Mouse (Mus musculus) adrenal gland, adult 18-20 months (tissue): ENCODE measurements around the gene Gm21905. TPM values are rescaled to one million over a fixed set of nuclear protein-coding genes. Genes with fewer than 3 reads are reported as not detected.

Experiments used
- DNase-seq, 2 experiments: peaks; one replicate each; pipeline ENCODE4 v3.0.0; 2021 to 2022; ENCODE audit warnings: low spot score in 2 of 2
- long read RNA-seq, 2 experiments: library from polyadenylated mRNA; stranded (forward); transcript quantifications; one replicate each; pipeline ENCODE4 v2.0.0; 2021
- total RNA-seq, 2 experiments: library from RNA; stranded (reverse); gene quantifications; 1 replicate in 1 of 2; 2 replicates in 1 of 2; pipeline ENCODE4 v1.2.3; 2021

The Gm21905 gene
- total RNA-seq: not detected
- long read RNA-seq, experiment 1: 0 reads
- long read RNA-seq, experiment 2: 0 reads

DNA sequence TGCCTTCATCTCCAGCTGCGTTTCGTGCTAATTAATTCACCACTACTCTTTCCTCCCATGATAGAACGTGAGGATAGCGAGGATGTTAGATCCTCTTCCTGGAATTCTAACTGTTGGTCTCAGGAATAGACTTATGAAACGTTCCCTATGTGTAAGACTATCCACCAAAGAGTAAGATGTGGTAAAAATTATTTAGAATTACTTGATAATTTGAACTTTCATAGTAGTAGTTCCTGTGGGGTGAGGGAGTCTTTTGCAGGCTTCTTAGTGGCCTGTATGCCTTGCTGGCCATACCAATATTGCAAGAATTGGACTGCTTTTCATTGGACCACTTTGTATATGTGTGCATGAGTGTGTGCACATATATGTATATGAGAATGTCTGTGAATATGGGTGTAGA is at the start of gene Gm21905:
Gene Gm21905 (minus strand): TSS at position 101 of the 400 bp plus-strand sequence.
- DNase-seq: no peak

DNA sequence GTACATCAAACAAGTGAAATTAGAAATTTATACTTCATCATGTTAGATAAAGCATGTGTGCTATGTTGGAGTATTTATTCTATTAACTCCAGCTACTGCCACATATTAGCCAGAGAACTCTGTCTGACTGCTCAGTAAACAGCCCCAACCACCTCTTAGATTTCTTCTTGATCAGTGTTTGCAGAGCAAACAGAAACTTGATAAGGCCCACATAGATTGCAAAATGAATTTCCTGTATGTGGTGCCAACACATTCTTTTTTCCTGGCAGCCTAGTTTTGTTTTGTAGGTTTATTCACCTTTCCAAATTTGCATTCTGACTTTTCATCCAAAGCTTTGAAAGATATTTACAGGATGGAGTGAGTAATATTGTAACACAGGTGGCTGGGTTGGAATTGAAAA is 44.2 kb upstream of the Gm21905 start:
- DNase-seq: no peak

GRCm38 (mm10) chr5:67981946-67982526 is 35.8 kb upstream of the Gm21905 start:
- DNase-seq: no peak

DNA sequence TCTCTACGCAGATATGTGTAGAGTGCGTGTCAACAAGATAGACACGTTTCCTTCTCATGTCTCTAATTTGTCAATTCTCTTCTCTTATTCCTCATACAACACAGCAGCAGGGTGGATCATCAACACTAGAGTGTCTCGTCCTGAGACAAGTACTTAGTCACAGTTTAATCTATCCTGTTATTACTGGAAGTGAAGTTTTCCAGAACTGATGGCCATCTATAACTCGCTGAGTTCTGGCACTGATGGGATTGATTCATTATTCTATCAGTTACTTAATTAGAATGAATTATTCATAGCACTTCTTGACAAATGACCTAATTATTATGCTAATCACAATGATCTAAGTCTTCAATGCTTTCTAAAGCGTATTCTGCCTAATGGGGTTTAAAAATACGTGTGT is 23.3 kb upstream of the Gm21905 start:
- no peak for DNase-seq

DNA sequence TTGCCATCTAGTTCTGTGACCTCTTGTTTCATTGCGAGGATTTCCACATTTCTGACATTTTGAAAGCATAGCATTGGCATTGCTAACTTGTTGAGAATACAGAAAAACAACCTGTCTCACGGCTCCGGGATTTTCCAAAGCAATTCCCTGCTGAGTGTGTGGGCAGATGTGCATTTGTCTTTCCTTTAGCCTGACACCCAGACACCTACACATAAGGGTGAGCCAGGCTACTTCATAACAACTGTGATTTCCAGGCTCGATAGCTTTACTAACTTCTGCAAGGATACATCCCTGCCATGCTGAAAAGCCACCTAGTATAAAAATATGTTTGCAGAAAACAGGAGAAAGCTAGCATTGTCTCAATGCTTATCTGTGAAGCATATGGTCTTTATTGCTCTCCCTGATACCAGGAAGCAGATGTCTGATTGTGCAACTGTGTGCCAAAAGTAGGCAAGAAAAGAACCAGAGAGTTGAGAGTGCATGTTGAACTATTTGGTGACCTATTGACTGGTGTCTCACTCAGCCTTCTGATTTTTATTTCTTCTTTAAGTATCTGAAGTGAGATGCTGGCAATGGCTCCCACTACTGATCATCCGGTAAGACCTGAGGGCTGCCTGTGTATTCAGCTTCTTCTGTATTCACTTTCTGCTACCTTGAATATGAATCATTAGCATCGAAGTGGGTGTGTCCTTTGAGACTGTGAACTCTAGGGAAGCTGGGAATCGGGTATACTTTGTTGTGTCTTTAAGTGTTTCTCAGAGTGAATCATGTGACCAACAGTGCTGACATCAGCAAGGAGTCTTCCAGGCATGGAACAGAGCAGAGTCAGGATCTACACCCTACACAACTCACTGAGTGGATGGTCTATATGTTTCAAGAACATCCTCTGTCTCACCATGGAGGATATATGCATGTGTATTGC is 15.7 kb upstream of the Gm21905 start:
- DNase-seq: no peak

GRCm38 (mm10) chr5:67955486-67955885 is 9.3 kb upstream of the Gm21905 start:
- no peak for DNase-seq

- no peak for DNase-seq
Observed at GRCm38 (mm10) chr5:67954097-67954496, 7.9 kb upstream of the Gm21905 start.

- no peak for DNase-seq
Observed at GRCm38 (mm10) chr5:67948074-67948473, 1.9 kb upstream of the Gm21905 start.

DNA sequence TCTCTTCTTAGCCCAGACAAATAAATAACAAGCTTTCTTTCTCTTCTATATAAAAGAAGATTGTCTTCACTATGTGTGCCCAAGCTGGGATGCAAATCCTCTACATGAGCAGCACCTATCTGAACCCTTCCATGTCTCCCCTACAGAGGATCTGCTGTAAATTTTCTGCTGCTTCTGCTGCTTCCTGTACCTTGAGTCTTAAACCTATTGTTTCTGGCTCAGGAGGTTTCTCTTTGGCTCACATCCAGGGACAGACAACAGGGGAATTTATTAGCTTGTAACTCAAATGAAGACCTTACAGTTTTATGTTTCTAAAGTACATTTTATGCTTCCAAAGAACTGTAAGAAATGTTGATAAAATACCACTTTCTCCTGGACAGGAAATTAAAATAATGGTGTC is 785 bp upstream of the Gm21905 start:
- DNase-seq: no peak

- no peak for DNase-seq
Observed at GRCm38 (mm10) chr5:67944074-67944785, 2.0 kb downstream of the Gm21905 start.

- no peak for DNase-seq
Observed at GRCm38 (mm10) chr5:67943199-67943598, 3.0 kb downstream of the Gm21905 start.

- no peak for DNase-seq
Observed at GRCm38 (mm10) chr5:67941369-67941768, 4.9 kb downstream of the Gm21905 start, which contains the start of gene Gm5108. Gm5108 (plus strand) TSS chr5:67941669.

- no peak for DNase-seq
Observed at GRCm38 (mm10) chr5:67931623-67932022, 14.6 kb downstream of the Gm21905 start.

- DNase-seq: no peak
Observed at GRCm38 (mm10) chr5:67930584-67930983, 15.6 kb downstream of the Gm21905 start.

DNA sequence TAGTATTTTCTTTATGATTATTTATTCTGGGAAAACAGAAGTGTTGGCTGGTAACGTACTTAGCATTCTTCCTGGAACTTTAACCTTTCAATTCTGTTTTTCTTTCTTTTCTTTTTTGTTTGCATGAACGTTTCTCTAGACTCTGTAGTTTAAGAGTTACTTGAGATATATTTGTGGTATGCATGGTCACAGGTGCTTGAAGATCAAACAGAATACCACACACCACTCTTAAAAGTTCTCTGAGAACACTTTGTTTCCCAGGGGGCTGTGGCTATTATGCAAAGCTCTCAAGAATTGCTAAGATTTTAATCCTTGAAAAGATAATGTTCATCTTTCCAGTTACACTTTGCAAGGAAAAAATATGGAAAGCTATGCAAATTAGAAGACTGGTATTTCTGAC is 41.7 kb downstream of the Gm21905 start:
- no peak for DNase-seq

DNA sequence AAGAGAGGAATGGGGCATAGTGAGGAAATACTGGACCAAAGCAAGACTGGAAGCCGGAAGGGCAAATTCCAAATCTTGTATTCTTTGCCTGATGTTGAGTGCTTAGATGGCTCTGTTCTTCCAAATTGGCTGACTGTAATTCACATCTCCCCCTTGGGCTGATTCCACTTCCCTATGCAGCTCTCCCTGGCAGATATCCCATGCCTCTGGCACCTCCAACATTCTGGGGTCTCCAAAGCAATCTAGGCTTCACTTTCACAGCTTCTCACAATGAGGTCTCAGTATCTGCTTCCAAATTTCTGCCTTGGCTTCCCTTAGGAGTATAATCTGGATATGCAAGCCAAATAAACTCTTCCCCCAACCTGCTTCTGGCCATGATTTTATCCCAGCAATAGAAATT is 47.3 kb downstream of the Gm21905 start:
- DNase-seq: no peak

- DNase-seq: no peak
Observed at GRCm38 (mm10) chr5:67884422-67885210, 61.6 kb downstream of the Gm21905 start.

DNA sequence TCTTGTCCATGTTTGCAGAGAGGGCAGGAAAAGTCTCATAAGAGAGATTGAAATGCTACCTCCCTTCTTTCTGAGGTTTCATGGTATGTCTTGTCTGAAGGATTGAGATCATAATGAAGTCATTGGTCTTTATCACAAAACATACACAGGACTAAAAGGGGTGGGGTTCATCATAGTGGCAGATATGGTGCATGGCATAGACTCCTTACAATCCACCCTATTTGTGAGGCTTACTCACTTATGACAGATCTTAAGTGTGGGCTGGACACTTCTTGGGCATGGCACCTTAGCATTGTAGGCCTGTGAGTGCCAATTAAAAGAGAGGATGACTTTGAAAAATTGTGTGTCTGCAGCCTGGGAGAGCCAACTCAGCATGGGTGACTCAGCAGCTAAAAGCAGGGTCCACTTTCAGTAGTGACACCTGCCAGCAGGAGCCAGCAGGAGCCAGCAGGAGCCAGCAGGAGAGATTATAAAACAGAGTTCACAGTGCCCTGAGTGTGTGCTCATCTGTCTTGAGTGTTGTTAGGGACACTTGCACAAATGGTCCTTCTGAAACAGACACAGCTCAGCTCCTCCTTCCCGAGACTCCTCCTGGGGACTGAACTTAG is 62.6 kb downstream of the Gm21905 start:
- no peak for DNase-seq
